Mouse (Mus musculus) thymus, adult 2 months (tissue): ENCODE measurements around the gene Nrp1.

Source experiments
- CTCF ChIP-seq: fragments of 200-500 bp; IDR thresholded peaks from 2 replicates; pipeline ENCODE4 v1.5.1; 2012; ENCODE audit warnings: mild to moderate bottlenecking, control low read depth, low read length, moderate library complexity, borderline replicate concordance; ENCODE audit not compliant: control insufficient read depth, poor library complexity, insufficient read depth; ENCODE audit errors: extremely low read depth
- POLR2A ChIP-seq: fragments of 200-500 bp; IDR thresholded peaks from 2 replicates; pipeline ENCODE4 v1.6.1; 2012; ENCODE audit warnings: mild to moderate bottlenecking, low read length, control low read depth, moderate library complexity; ENCODE audit not compliant: control insufficient read depth, poor library complexity, insufficient read depth; ENCODE audit errors: extremely low read depth

GRCm38 (mm10) chr8:128416896-128417295 is 58.5 kb downstream of the Nrp1 start:
- no peak for TF ChIP-seq POLR2A
- no peak for TF ChIP-seq CTCF
